Mouse (Mus musculus) liver, embryonic 16.5 days (tissue): ENCODE data around the gene Armc8. TPM values are rescaled to one million over a fixed set of nuclear protein-coding genes. Genes with fewer than 3 reads are reported as not detected.

Experiments
- ATAC-seq: fragments of 200-750 bp; cut with Nextera tagmentation; 2 replicates; pipeline ENCODE4 v1.8.0; 2017; ENCODE audit warnings: low read depth, mild to moderate bottlenecking, moderate number of reproducible peaks, moderate library complexity
- H3K27ac ChIP-seq: fragments of 300-500 bp; sonication (generic); 2 replicates; pipeline ENCODE4 v1.5.1; 2014; ENCODE audit warnings: mild to moderate bottlenecking, low read length
- H3K27me3 ChIP-seq: fragments of 300-500 bp; sonication (generic); 2 replicates; pipeline ENCODE4 v1.6.1; 2014; ENCODE audit warnings: low read depth, low read length, mixed read lengths; ENCODE audit not compliant: control insufficient read depth, insufficient read depth
- H3K36me3 ChIP-seq: fragments of 300-500 bp; sonication (generic); 2 replicates; pipeline ENCODE4 v1.6.1; 2014; ENCODE audit warnings: mild to moderate bottlenecking; ENCODE audit not compliant: control insufficient read depth, insufficient read depth
- H3K4me1 ChIP-seq: fragments of 300-500 bp; sonication (generic); 2 replicates; pipeline ENCODE4 v1.6.1; 2014; ENCODE audit warnings: low read depth, low read length, mixed read lengths; ENCODE audit not compliant: control insufficient read depth
- H3K4me2 ChIP-seq: fragments of 300-500 bp; sonication (generic); 2 replicates; pipeline ENCODE4 v1.6.1; 2014; ENCODE audit warnings: low read depth, low read length, mixed read lengths
- H3K4me3 ChIP-seq: fragments of 300-500 bp; sonication (generic); 2 replicates; pipeline ENCODE4 v1.5.1; 2014; ENCODE audit warnings: low read depth, mild to moderate bottlenecking, low read length
- H3K9ac ChIP-seq: fragments of 300-500 bp; sonication (generic); 2 replicates; pipeline ENCODE4 v1.6.1; 2014; ENCODE audit warnings: low read depth, low read length
- H3K9me3 ChIP-seq: fragments of 300-500 bp; sonication (generic); replicated peaks from 2 replicates; pipeline ENCODE4 v1.6.1; 2016; ENCODE audit warnings: low read length; ENCODE audit not compliant: control insufficient read depth
- WGBS: fragments of 180-500 bp; shearing (Covaris S2); extraction: QIAGEN DNeasy Blood & Tissue Kit; methylation state at CpG from one replicate; pipeline ENCODE4 v1.1.7; 2014; ENCODE audit not compliant: insufficient replicate concordance; 5-methylcytosine and 5-hydroxymethylcytosine counted together
- polyA plus RNA-seq: library from polyadenylated mRNA; unstranded; fragments of >200 nt; fragmentation: Nextera tagmentation; extraction: Ambion mirVana; gene quantifications from 2 replicates; pipeline ENCODE4 v1.2.1, GENCODE M21; 2015

Gene Armc8
- polyA plus RNA-seq, 1 experiment from 2014 or later = 8.3 TPM

GRCm38 (mm10) chr9:99468572-99468971 is 100.1 kb downstream of the Armc8 start:
- Histone ChIP-seq H3K27ac (no peak overlapping the region), H3K9ac (no peak overlapping the region), H3K4me2 (no peak overlapping the region), H3K36me3 (no peaks in the 10 kb centered on the region), H3K9me3 (no peaks in the 10 kb centered on the region), H3K4me1 (peaks cover 6% of the 10 kb centered on the region; the same call in 1 of the 2 replicates), H3K27me3 (no peaks in the 10 kb centered on the region), H3K4me3 (no peak overlapping the region)
- ATAC-seq = no peak
- whole genome bisulfite sequencing = 74% methylated on average over 9 of the region's 9 CpGs

DNA sequence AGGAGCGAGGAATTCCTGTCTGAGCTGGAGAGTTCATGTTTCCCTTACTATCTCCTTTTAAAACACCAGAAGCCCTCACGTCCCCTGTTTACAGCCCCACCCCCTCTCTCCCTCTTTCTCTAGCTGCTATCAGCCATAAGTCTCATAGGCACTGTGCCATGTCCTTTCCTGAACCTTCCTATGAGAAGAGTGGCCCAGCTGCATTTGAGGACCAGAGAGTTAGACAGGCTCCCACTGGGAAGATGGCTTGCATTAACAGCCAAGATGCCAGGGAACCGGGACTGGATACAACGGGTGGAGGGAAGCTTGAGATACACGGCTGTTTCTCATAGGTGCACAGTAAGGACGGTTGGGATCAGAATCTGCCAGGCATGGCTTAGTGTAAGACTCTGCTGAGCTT is 103.8 kb downstream of the Armc8 start:
- WGBS = 62% methylated on average over 6 of the region's 6 CpGs
- no peak overlapping the region for H3K27ac ChIP-seq
- no peaks in the 10 kb centered on the region for H3K27me3 ChIP-seq
- H3K4me1 ChIP-seq = peaks cover under 1% of the 10 kb centered on the region; the same call in 1 of the 2 replicates
- H3K9me3 ChIP-seq = no peaks in the 10 kb centered on the region
- no peak overlapping the region for H3K9ac ChIP-seq
- H3K4me2 ChIP-seq = no peak overlapping the region
- no peak for ATAC-seq
- no peaks in the 10 kb centered on the region for H3K36me3 ChIP-seq
- no peak overlapping the region for H3K4me3 ChIP-seq

DNA sequence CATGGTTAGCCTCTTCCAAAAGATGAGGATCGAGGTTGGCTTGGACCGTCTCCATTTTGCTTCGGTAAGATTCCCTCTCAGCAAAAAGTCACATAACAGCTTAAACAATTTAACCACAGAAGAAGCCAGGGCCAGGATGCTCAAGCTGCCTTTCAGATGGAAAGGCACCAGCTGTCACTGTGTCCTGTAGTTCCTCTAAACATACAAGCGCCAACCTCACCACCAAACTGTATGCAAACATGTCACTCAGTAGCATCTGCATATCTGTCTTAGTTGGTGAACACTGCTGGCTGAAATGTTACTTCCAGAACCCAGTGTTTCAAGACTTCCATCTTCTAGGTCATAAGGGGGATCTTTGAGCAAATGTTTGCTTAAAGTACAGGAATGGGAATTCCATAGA is 109.0 kb downstream of the Armc8 start:
- no peak for ATAC-seq
- H3K4me1 ChIP-seq = no peaks in the 10 kb centered on the region
- H3K4me2 ChIP-seq = no peak overlapping the region
- no peaks in the 10 kb centered on the region for H3K36me3 ChIP-seq
- H3K27me3 ChIP-seq = no peaks in the 10 kb centered on the region
- H3K27ac ChIP-seq = no peak overlapping the region
- no peaks in the 10 kb centered on the region for H3K9me3 ChIP-seq
- WGBS = 69% methylated on average over 4 of the region's 4 CpGs
- no peak overlapping the region for H3K9ac ChIP-seq
- no peak overlapping the region for H3K4me3 ChIP-seq

DNA sequence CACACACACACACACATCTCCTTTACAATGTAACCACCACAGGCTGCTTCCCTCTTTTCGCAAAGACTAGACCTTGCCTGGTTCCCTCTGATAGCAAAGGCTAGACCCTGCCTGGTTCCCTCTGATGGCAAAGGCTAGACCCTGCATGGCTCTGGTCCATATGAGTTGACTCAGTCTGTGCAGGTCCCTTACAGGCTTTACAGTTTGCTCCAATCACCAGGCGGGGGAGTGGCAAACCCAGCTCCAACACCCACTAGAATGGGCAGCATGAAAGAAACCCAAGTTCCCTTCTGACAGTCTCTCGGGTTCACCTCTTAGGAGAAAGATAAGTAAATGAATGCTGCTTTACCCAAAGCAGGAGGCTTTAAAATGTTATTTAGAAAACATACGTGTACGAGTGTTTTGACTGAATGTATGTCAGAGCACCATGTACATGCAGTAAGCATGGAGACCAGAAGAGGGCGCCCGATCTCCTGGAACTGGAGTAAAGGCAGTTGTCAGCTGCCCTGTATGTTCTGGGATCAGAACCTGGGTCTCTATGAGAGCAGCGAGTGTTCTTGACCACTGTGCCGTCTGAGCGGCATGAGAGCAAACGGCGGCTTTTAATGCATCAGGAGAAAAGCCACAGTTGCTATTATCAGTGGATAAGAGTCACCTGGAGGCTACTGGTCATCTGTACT is 110.0 kb downstream of the Armc8 start:
- 26% methylated on average over 12 of the region's 12 CpGs for WGBS
- no peak for ATAC-seq
- H3K4me3 ChIP-seq = no peak overlapping the region
- H3K36me3 ChIP-seq = no peaks in the 10 kb centered on the region
- no peaks in the 10 kb centered on the region for H3K9me3 ChIP-seq
- H3K4me2 ChIP-seq = no peak overlapping the region
- no peak overlapping the region for H3K27ac ChIP-seq
- H3K27me3 ChIP-seq = no peaks in the 10 kb centered on the region
- no peak overlapping the region for H3K9ac ChIP-seq
- H3K4me1 ChIP-seq = no peaks in the 10 kb centered on the region

GRCm38 (mm10) chr9:99454211-99454610 is 114.5 kb downstream of the Armc8 start:
- 69% methylated on average over 4 of the region's 4 CpGs for WGBS
- Histone ChIP-seq H3K4me2 (no peak overlapping the region), H3K9ac (no peak overlapping the region), H3K36me3 (no peaks in the 10 kb centered on the region), H3K4me1 (no peaks in the 10 kb centered on the region), H3K4me3 (no peak overlapping the region), H3K27me3 (peaks cover 8% of the 10 kb centered on the region), H3K9me3 (no peaks in the 10 kb centered on the region), H3K27ac (no peak overlapping the region)
- no peak for ATAC-seq

DNA sequence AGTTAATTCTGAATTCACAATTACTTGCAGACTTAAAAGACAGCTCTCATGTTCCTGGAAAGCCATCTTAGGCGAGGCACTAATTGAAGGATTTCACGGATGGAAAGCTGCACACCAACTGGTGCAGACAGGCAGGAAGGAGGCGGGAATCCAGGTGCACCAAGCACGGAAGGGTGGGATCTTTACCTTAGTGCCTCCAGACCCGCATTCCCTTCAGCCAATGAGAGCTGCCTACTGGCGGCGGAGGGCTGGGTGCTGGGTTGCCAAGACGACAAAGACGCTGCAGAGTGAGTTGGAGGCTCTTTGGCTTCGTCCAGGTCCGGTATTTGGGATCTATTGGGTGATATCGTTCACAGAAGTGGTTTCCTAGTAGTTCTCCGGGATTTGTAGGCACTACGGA is 117.5 kb downstream of the Armc8 start, which contains the start of gene Nme9:
Gene Nme9 (plus strand): TSS at position 315 of the 400 bp plus-strand sequence.
- Histone ChIP-seq H3K36me3 (no peaks in the 10 kb centered on the region), H3K4me3 (no peak within 1 kb of the TSS), H3K27ac (no peak within 1 kb of the TSS), H3K4me2 (no peak within 1 kb of the TSS), H3K4me1 (no peaks in the 10 kb centered on the region), H3K27me3 (peaks cover 8% of the 10 kb centered on the region), H3K9me3 (no peaks in the 10 kb centered on the region), H3K9ac (no peak within 1 kb of the TSS)
- WGBS = 11% methylated on average over 14 of the region's 14 CpGs
- ATAC-seq = no peak

DNA sequence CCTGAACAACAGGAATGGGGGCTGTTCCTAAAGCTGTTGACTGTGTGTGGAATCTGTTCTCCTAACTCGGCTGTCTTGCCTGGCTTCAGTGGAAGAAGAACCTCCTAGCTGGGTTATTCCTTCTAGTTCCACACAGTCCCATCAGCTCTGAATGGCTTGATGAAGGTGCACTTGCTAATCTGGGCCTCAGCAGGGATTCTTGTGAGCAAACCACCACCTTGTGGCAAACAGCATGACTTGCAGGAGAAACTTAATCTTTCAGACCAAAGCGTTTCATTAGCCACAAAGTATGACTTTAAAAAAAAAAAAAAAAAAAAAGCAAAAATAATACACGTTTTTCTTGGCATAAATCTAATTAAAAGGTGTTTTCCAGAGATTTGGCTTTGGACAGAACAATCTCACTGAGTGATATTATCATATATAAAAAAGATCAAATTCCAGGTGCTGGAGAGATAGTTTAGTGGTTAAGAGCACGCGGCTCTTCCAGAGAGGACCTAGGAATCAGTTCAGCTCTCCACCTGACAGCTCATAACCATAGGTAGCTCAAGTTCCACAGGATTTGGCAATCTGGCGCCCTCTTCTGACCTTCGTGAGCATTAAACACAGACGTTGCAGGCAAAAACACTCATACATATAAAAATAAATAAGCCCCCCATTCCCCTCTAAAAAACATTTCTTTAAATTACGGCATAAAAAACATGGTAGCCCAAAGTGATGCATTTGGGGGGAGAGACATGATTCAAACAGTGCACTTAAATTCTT is 118.6 kb downstream of the Armc8 start:
- Histone ChIP-seq H3K36me3 (no peaks in the 10 kb centered on the region), H3K27me3 (peaks cover 8% of the 10 kb centered on the region), H3K4me2 (no peak overlapping the region), H3K9ac (no peak overlapping the region), H3K4me3 (no peak overlapping the region), H3K4me1 (no peaks in the 10 kb centered on the region), H3K27ac (no peak overlapping the region), H3K9me3 (no peaks in the 10 kb centered on the region)
- WGBS = 27% methylated on average over 9 of the region's 9 CpGs
- ATAC-seq = no peak

- no peak overlapping the region for H3K27ac ChIP-seq
- 54% methylated on average over 3 of the region's 3 CpGs for WGBS
Measured at GRCm38 (mm10) chr9:99447323-99447722, 121.4 kb downstream of the Armc8 start.

GRCm38 (mm10) chr9:99446259-99446658 is 122.4 kb downstream of the Armc8 start:
- no peak for ATAC-seq
- Histone ChIP-seq H3K9ac (no peak overlapping the region), H3K4me1 (no peaks in the 10 kb centered on the region), H3K27ac (no peak overlapping the region), H3K36me3 (no peaks in the 10 kb centered on the region), H3K4me2 (no peak overlapping the region), H3K4me3 (no peak overlapping the region), H3K27me3 (peaks cover 2% of the 10 kb centered on the region), H3K9me3 (no peaks in the 10 kb centered on the region)

More at GRCm38 (mm10) chr9:99447323-99447722, 121.4 kb downstream of the Armc8 start:
- Histone ChIP-seq H3K27me3 (peaks cover 8% of the 10 kb centered on the region), H3K4me2 (no peak overlapping the region), H3K4me1 (no peaks in the 10 kb centered on the region), H3K4me3 (no peak overlapping the region), H3K9ac (no peak overlapping the region), H3K9me3 (no peaks in the 10 kb centered on the region), H3K36me3 (no peaks in the 10 kb centered on the region)
- ATAC-seq = no peak
